Mouse (Mus musculus) right cerebral cortex, postnatal 10 days (tissue): Measurements from ENCODE around the gene Spred2.

Experiments
- DNase-seq, 2 experiments: peaks; one replicate each; pipeline ENCODE4 v3.0.0; 2021; ENCODE audit warnings: low spot score in 2 of 2

The Spred2 gene

DNA sequence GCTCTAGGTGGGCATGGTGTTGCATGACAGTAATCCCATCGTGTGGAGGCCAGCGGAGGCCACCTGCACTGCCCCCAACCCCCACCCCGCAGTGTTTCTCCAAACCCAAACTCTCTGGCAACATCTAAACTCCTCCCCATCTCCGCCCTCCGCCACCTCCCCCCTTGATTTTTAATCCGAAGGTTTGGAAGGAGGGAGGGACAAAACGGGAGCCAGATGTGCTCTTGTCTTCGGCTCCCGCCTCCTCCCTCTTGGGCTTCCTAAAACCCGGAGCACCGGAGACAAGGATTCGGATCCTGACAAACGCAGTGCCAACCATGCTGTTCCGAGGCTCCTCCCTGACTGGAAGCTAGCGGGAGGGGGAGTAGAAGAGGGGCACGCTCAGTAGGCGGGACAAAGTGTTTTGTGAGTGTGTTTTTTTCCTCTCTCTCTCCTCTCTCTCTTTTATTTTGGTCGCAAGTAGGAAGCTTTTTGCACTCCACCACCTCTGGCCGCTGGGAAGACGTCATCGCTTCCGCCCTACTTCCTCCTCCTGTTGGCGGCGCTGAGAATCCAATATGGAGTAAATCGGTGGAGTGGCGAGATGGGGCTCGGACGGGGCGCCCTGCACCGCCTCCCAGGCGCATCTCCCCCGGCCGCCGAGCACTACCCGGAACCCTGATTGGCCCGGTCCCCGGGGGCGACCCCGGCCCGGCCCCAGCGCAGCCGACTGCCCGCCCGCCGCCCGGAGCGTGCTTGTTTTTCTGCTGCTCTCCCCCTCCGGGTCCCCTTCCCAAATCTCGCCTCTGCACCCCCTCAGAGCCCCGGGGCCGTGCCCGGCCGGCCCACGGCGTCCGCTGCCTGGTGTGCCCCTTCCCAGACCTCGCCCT lies at the start of gene Spred2:
Gene Spred2 (plus strand): TSS at position 488 of the 869 bp plus-strand sequence.
- peak; percentile 92 to 95 for DNase-seq

DNA sequence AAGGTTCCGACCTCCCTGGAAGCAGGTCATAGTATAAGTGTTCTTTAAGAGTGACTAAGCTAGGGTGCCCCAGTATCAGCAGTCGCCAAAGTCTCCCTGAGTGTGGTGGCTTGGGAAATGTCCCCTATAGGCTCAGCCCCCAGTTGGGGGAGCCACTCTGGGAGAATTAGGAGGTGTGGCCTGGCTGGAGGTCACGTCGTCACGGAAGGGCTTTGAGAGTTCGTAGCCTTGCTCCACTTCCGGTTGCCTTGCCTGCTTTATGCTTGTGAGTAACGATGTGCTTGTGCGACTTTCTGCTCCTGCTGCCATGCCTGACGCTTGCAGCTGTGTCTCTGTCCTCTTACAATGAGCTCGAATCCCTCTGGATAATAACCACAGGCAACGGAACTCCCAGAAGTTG lies 48.6 kb upstream of the Spred2 start:
- DNase-seq: no peak

DNA sequence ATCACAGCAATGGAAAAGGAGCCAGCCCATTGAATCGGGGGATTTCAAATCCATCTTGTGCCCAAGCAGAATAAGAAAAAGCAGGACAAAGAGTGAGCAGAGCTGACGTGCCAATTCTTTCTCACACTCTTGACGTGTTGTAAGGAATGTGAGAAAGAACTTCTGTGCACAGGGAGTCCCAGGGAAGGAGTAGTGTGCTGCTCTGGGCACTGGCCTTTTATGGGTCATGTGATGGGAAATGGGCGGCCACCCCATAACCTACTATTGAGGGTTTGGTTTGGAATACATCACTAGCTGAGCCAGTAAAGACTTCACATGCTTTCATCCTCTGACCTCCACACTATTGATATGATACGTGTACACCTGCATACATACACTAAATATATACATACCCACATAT lies 48.2 kb upstream of the Spred2 start:
- no peak for DNase-seq

DNA sequence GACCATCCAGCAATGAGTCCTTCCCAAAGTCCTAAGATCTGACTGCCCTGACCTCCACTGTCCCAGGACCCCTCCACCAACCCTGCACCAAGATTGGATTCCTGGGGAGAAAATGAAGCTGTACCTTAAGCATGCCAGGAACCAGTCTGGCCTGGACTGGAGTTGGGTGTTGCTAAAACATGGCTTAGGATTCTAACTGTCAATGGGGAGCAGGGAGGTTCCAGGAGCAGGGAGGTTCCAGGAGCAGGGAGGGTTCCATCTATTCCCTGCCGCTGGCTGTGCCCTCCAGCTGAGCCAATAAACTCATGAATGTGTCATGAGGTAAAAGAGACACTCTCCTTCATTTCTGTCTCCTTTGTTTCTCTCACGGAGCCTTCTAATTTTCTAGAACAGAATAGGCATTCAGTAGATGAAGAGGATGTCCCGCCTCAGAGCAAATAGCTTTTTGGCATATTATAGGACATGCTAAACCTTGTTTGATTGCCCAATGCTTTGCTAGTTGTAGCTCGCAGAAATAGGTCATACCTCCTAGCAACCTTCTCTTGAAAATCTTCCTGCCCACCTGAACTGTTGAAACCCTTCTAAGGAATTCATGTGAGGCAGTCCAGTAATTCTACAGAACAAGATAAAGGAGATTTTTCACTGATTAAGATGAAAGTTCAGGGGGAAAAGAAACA lies 46.8 kb upstream of the Spred2 start:
- DNase-seq: no peak

DNA sequence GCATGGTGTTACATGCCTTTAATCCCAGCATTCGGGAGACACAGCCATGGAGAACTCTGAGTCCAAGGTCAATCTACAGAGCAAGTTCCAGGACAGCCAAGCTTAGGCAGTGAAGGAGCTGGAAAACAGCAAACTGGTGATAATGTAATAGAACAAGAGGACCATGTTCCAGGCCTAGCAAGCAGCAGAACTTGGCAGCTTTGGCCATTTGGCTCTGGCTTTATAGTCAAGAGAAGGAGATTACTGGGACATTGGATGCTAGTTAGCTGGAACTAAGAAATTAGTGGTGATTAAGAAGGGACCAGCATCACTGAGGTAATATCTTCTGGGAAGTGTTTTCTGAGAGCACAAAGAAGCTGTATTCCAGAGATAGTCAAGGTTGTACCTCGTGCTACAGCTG lies 42.8 kb upstream of the Spred2 start:
- no peak for DNase-seq

DNA sequence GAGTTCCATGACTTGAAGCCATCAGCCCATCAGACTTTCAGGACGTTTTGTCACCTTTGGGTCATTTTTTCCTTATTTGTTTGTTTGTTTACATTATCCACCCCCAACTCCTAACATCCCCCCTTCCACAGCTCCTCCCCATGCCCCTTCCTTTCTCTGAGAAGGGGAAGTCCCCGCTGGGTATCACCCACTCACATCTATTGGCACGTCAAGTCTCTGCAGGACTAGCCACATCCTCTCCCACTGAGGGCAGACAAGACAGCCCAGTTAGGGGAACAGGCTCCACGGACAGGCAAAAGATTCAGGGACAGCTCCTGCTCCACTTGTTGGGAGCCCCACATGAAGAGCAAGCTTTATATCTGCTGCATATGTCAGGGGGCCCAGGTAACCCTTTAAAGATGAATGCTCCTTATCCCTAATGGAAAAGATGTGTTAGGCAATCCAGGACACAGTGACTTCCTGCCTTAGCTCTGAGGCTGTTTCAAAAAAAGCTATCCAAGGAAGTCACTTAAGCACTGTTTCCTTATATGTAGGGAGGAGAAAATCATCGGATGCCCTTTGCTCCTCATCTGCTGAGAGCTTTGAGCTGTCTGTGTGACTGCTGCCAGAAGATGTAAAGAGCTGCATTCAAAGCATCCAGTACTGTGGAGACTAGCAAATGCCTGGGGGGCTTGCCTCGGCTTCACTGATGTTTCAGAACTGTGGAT lies 33.3 kb upstream of the Spred2 start:
- no peak for DNase-seq

DNA sequence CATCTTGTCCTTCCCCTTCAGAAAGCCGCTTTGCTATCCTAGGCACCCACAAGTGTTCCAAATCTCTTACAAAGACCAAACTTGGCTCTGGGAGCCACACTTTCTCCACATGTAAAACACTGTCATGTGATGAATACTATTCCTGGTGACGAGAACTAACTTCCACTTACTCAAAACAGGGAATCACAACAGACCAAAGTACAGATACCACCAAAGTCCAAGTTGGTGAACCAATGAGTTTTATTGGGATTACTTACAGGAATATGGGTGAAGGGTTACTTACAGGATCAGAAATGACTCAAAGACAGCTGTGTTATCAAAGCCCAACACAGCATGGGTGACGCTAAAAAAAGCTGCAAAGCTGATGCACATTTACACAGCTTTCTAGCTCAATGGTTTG lies 30.9 kb upstream of the Spred2 start:
- no peak for DNase-seq

DNA sequence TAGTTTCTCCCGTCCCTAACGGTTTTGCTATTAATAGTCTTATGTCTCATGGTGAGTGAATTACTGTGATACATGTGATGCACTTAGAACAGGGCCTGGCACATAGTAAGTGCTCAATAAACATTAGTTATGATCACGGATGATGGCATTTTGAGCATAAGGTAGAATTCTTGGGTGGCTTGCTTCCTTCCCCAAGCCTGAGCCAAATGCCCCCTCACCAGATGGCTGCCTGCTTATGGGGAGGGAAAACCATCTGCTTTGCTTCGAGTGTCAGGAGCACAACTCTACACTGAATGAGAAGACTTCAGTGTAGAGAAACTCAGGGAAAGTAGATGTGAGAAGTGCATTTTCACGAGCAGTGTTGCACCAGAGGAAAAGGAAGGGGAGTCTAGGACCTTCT lies 24.6 kb upstream of the Spred2 start:
- peak; percentile 80 to 85 for DNase-seq

DNA sequence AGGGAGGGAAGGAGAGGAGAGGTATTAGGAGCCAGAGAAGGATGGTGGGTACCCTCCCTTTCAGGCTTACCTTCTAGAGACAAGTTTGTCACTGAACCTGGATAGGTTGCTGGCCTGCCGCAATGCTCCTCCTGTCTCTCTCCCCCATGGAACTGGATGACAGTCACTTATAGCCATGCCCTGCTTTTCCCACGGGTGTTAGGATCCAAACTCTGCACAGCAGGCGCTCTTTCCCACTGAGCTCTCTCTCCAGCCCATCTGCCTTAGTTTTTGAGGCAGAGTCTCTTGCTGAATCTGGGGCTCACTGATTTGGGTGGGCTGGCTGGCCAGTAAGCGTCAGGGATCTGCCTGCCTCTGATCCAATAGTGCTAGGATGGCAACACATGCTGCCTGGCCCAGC lies 23.5 kb upstream of the Spred2 start:
- peak; percentile 31 to 40 for DNase-seq

DNA sequence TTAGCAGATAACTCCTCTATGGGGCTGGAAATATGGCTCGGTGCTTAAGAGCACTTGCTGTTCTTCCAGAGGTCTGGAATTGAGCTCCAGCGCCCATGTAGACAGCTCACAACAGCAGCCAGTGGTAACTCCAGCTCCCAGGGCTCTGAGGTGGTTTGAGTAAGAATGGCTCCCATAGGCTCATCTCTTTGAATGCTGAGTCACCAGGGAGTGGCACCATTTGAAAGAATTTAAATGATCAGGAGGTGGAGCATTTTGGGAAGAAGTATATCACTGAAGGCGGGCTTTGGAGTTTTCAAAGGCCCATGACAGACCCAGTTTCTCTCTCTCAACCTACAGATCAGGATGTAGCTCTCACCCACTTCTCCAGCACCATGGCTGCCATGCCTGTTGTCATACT lies 13.0 kb upstream of the Spred2 start:
- no peak for DNase-seq

DNA sequence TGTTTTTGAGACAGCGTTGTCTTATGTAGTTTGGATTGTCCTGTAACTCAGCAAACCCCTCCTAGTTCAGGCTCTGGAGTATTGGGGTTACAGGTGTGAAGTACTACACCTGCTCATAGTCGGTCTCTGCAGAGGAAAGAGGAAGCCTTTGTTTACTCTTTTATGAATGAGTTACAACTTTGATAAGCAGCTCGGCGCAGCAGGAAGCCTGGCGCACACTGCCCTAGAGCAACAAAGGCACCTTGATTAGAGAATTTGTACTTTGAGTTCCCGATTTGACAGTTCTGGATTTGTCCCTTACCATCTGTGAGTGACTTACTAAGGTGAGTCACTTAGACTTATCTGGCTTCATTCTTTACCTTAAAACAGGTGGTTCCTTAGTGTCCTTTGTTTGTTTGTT lies 12.0 kb upstream of the Spred2 start:
- DNase-seq: no peak

DNA sequence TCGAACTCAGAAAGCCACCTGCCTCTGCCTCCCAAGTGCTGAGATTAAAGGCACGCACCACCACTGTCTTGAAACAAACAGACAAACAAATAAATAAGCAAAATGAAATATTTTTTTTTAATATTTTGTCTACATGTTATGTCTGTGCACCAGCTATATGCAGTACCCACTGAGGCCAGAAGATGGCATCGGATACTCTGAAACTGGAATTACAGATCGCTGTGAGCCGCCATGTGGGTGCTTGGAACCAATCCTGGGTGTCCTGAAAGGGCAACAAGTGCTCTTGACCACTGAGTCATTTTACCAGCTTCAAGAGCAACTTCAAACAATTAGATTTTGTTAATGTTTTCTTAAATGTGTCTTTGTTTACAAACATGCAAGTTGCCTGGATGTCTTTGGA lies 11.5 kb upstream of the Spred2 start:
- DNase-seq: no peak

DNA sequence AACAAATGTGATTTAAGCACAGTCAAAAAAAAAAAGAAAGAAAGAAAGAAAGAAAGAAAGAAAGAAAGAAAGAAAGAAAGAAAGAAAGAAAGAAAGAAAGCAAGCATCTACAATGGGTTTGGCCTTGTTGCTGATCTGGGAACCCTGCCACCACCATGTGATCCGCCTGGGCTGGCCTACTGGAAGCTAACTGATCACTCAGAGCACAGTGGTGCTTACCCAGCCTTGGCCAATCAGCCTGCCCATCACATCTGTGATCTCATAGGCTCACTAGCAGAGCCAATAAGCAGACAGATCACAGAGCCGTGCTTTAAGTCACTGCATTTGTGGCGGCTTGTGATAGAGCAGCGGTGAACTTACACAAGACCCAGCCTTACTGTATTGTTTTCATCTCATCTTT lies 10.4 kb upstream of the Spred2 start:
- DNase-seq: peak in 1 of 2 experiments; percentile 35

DNA sequence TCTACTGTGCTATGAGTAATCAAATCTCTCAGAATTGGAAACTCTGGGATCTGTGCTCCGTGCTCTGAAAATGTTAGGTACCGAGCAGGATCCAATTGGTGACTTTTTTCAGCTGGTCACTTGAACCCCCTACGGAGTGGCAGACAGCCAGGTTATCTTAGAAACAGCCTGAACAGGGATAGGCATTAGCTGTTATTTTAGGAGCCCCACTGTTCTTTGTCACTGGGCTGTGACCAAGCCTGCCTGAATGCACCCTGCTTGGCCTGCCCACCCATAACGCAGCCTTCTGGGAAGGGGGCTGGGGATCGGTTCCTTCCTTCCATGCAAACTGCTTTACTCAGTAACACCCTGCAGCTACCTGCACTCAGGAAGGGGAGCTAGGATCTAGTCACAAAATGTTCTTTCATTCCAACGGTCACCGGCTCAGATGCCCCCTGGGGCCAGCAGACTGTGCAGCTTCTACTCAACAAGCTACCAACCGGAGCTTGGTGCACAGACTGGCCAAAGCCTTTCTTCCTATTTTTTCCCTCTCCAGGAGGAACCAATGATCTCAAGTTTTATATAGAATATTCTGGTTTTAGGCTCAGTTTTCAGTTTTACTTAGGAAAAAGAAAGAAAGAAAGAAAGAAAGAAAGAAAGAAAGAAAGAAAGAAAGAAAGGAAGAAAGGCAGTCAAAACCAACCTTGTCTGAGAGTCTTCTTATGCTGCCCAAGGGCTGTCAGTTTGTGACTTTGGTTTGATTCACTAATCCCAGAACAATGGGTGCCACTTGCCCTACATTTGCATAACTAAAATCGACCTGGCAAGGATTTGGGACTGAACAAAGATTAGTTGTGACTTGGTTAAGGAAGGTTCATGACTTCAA lies 6.6 kb upstream of the Spred2 start:
- no peak for DNase-seq

DNA sequence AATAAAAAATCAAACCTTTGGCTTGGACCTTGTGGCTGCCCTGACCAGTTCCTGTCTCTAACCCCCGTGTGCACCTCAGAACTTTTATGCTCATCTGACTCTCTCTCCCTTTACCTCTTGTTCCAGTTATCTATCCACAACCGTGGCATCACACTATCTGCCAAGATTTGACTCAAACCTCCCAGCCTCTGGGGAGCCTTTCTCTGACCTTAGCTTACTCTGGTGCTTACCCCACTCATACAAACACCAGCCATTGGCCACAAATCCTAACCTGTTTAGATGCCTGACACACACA lies 6.0 kb upstream of the Spred2 start:
- no peak for DNase-seq

DNA sequence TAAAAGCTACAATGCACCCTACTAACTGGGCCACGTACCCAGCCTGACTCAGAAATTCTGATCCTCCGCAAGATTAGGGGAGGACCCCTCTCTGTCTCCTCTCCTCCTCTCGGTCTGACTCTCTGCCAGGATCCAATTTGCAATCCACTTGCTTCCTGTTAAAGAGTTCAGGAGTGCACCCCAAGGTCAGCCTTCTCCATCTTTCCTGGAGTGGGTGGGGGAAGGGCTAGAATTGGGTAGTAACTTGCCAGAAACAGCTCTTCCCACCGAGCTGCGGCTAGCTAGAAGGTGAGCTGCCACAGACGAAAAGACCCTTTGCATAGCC lies 4.8 kb upstream of the Spred2 start:
- DNase-seq: peak in 1 of 2 experiments; percentile 41

DNA sequence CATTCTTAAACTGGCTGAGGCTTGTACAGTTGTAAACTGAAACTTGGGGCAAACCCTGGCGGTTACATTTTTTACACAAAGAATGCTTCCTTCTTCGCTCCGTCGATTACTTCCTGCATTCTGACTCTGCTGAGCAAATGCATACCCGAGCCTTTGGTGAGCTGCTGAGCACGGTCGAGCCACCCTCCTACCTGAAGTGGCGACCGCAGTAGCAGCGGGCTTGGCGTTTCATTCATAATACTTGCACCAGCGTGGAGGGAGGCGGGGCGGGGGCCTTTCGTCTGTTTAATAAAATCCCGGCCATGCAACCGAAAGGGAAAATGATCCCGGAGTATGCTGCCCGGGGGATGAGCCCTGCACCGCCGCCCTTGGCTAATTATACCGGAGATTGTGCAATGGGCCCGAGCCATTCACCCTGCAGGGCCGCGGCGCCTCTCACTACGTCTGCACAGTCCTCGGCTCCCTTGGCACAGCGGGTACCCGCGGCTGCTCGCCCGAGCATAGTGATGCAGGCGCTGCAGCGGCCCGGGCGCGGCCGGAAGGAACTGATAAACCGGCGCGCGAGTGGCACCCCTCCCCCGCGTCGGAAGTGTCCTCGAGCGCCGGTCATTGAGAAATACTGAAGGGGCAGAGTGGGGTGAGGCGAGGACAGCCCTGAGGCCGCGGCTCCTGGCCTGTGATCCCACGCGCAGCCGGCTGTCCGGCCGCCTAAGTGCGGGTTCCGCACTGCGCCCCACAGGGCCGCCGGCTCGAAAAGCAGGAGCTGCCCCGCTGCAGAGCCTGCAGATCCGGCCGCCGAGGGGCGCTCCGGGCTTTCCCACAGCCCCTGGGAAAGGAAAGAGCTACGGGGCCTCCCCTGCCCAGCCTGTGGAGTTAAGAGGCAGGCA lies 4.1 kb upstream of the Spred2 start:
- peak; percentile 90 to 92 for DNase-seq

DNA sequence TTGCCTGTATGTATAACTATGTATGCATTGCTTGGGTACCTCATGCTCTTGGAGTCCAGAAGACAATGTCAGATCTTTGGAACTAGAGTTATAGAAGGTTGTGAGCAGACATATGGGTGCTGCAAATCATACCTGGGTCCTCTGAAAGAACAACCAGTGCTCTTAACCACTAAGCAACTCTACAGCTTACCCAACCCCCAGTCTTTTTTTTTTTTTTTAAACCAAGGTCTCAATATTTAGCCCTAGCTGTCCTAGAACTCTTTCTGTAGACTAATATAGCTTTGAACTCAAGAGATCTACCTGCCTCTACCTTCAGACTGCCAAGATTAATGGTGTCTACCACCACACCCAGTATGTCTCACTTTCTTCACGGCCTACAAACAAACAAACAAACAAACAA lies 2.5 kb upstream of the Spred2 start:
- no peak for DNase-seq

DNA sequence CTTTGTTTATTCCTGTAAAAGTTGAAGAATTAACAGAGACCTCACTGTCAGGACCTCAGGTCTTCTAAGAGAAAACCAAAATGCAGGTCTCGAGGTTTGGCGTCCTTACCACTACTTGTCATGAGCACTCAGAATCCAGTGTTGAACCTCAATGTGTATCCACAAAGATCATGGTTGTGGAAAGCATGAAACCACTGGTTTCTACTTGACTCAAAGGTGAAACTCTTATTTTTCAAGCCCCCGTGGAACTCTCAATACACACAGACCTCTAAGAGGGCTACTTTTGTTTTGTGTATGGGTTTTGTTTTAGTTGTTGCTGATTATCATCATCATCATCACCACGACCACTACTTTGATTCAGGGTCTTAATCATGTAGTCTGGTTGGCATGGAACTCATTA lies 2.0 kb upstream of the Spred2 start:
- DNase-seq: no peak

DNA sequence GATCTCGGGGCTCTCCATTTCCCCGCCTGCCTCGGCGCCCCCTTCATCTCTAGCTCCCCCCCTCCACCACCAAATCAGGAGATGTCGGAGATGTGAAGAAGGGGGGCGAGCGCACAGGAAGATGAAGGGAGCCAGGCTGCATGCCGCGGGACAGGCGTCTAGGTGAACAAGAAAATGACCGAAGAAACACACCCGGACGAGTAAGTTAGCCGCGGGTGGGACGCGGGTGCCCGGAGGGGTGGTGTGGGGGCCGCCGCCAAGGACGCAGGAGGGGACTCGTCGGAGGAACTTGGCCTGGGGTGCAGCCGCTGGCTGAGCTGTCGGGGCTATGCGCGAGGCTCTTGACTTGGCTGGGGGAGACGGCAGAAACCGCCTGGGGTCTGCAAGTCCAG lies 578 bp downstream of the Spred2 start:
- peak; percentile 69 to 76 for DNase-seq
